Mouse (Mus musculus): Measurements from ENCODE around the gene Gkn1. TPM values are rescaled to one million over a fixed set of nuclear protein-coding genes. Genes with fewer than 3 reads are reported as not detected.

Gene Gkn1
- total RNA-seq, 1 experiment = not detected

- Histone ChIP-seq H3K9ac (ENCODE audit: insufficient read depth, low read depth, low read length, poor library complexity, severe bottlenecking) (no peak overlapping the region), H3K27ac (ENCODE audit: insufficient read depth, low read depth, low read length, poor library complexity, severe bottlenecking) (no peak overlapping the region), H3K4me3 (ENCODE audit: insufficient read depth in 1 of 2, low read depth in 1 of 2, low read length in 2 of 2, poor library complexity in 1 of 2, severe bottlenecking in 1 of 2) (no peak overlapping the region), H3K9me3 (ENCODE audit: control insufficient read depth, insufficient read depth, low read depth, low read length) (no peaks in the 10 kb centered on the region), H3K36me3 (ENCODE audit: control insufficient read depth, insufficient read depth, low read length, poor library complexity, severe bottlenecking) (no peaks in the 10 kb centered on the region), H3K4me1 (ENCODE audit: control insufficient read depth in 2 of 2, insufficient read depth in 2 of 2, low read length in 2 of 2, poor library complexity in 1 of 2) (no peaks in the 10 kb centered on the region)
- DNase-seq (ENCODE audit: low read depth, low spot score) = peak; percentile 29
- in situ Hi-C loops (cut with MboI; ENCODE audit: low sequenced_read_pairs in 2 of 2, unreplicated experiment in 2 of 2) = loop anchor here (25.0 kb wide), 1 partner anchor 211 kb away; the partner anchor contains the start of gene D6Ertd527e (in 2 of the 2)
- peak; percentile 64; the same call in 1 of the 2 replicates for TF ChIP-seq ZC3H11A (IDR thresholded peaks at IDR 0.05; ENCODE audit: borderline replicate concordance, low read depth, low read length)
- TF ChIP-seq CHD2 (IDR thresholded peaks at IDR 0.05; ENCODE audit: low read depth, low read length) = no peak
Observed at GRCm38 (mm10) chr6:87323381-87323780, 27.4 kb downstream of the Gkn1 start.

GRCm38 (mm10) chr6:87318651-87319050 lies 32.1 kb downstream of the Gkn1 start:
- Histone ChIP-seq H3K9ac (ENCODE audit: insufficient read depth, low read depth, low read length, poor library complexity, severe bottlenecking) (no peak overlapping the region), H3K4me1 (ENCODE audit: control insufficient read depth in 2 of 2, insufficient read depth in 2 of 2, low read length in 2 of 2, poor library complexity in 1 of 2) (no peaks in the 10 kb centered on the region), H3K36me3 (ENCODE audit: control insufficient read depth, insufficient read depth, low read length, poor library complexity, severe bottlenecking) (no peaks in the 10 kb centered on the region), H3K9me3 (ENCODE audit: control insufficient read depth, insufficient read depth, low read depth, low read length) (no peaks in the 10 kb centered on the region), H3K27ac (ENCODE audit: insufficient read depth, low read depth, low read length, poor library complexity, severe bottlenecking) (no peak overlapping the region), H3K4me3 (ENCODE audit: insufficient read depth in 1 of 2, low read depth in 1 of 2, low read length in 2 of 2, poor library complexity in 1 of 2, severe bottlenecking in 1 of 2) (no peak overlapping the region)
- in situ Hi-C loops (cut with MboI; ENCODE audit: low sequenced_read_pairs in 2 of 2, unreplicated experiment in 2 of 2) = loop anchor here (25.0 kb wide), 1 partner anchor 206 kb away; the partner anchor contains the start of gene D6Ertd527e (in 2 of the 2)
- no peak for DNase-seq (ENCODE audit: low read depth, low spot score)
- TF ChIP-seq CHD2 (IDR thresholded peaks at IDR 0.05; ENCODE audit: low read depth, low read length) (no peak), MAFK (IDR thresholded peaks at IDR 0.05; ENCODE audit: insufficient read depth, low read depth, low read length) (no peak), HCFC1 (IDR thresholded peaks at IDR 0.05; ENCODE audit: borderline replicate concordance, insufficient read depth, low read length) (no peak), ZC3H11A (IDR thresholded peaks at IDR 0.05; ENCODE audit: borderline replicate concordance, low read depth, low read length) (no peak), ZNF384 (IDR thresholded peaks at IDR 0.05; ENCODE audit: low read depth, low read length) (no peak)

- Histone ChIP-seq H3K27ac (ENCODE audit: insufficient read depth, low read depth, low read length, poor library complexity, severe bottlenecking) (no peak overlapping the region), H3K4me1 (ENCODE audit: control insufficient read depth in 2 of 2, insufficient read depth in 2 of 2, low read length in 2 of 2, poor library complexity in 1 of 2) (no peaks in the 10 kb centered on the region), H3K36me3 (ENCODE audit: control insufficient read depth, insufficient read depth, low read length, poor library complexity, severe bottlenecking) (no peaks in the 10 kb centered on the region; the same call in 1 of the 2 replicates), H3K9ac (ENCODE audit: insufficient read depth, low read depth, low read length, poor library complexity, severe bottlenecking) (no peak overlapping the region), H3K4me3 (ENCODE audit: insufficient read depth in 1 of 2, low read depth in 1 of 2, low read length in 2 of 2, poor library complexity in 1 of 2, severe bottlenecking in 1 of 2) (no peak overlapping the region), H3K9me3 (ENCODE audit: control insufficient read depth, insufficient read depth, low read depth, low read length) (no peaks in the 10 kb centered on the region)
- no peak for DNase-seq (ENCODE audit: low read depth, low spot score)
- in situ Hi-C loops (cut with MboI; ENCODE audit: low sequenced_read_pairs in 2 of 2, unreplicated experiment in 2 of 2) = loop anchor here (25.0 kb wide), 1 partner anchor 205 kb away; the partner anchor contains the start of gene D6Ertd527e (in 2 of the 2)
- TF ChIP-seq HCFC1 (IDR thresholded peaks at IDR 0.05; ENCODE audit: borderline replicate concordance, insufficient read depth, low read length) (no peak), MAFK (IDR thresholded peaks at IDR 0.05; ENCODE audit: insufficient read depth, low read depth, low read length) (no peak), CHD2 (IDR thresholded peaks at IDR 0.05; ENCODE audit: low read depth, low read length) (no peak)
Observed at GRCm38 (mm10) chr6:87316966-87317365, 33.8 kb downstream of the Gkn1 start.

GRCm38 (mm10) chr6:87312761-87313160 lies 38.0 kb downstream of the Gkn1 start:
- no peak overlapping the region for H3K9ac ChIP-seq (ENCODE audit: insufficient read depth, low read depth, low read length, poor library complexity, severe bottlenecking)
- no peak overlapping the region for H3K27ac ChIP-seq (ENCODE audit: insufficient read depth, low read depth, low read length, poor library complexity, severe bottlenecking)
- H3K36me3 ChIP-seq (ENCODE audit: control insufficient read depth, insufficient read depth, low read length, poor library complexity, severe bottlenecking) = no peaks in the 10 kb centered on the region; the same call in 1 of the 2 replicates
- in situ Hi-C loops (cut with MboI; ENCODE audit: low sequenced_read_pairs in 2 of 2, unreplicated experiment in 2 of 2) = loop anchor here (25.0 kb wide), 1 partner anchor 200 kb away; the partner anchor contains the start of gene D6Ertd527e (in 2 of the 2)
- no peak for DNase-seq (ENCODE audit: low read depth, low spot score)
- TF ChIP-seq CHD2 (IDR thresholded peaks at IDR 0.05; ENCODE audit: low read depth, low read length) = no peak
- TF ChIP-seq ZC3H11A (IDR thresholded peaks at IDR 0.05; ENCODE audit: borderline replicate concordance, low read depth, low read length) = no peak
- no peak for TF ChIP-seq MAFK (IDR thresholded peaks at IDR 0.05; ENCODE audit: insufficient read depth, low read depth, low read length)
- TF ChIP-seq ZNF384 (IDR thresholded peaks at IDR 0.05; ENCODE audit: low read depth, low read length) = no peak
- TF ChIP-seq HCFC1 (IDR thresholded peaks at IDR 0.05; ENCODE audit: borderline replicate concordance, insufficient read depth, low read length) = no peak
- no peaks in the 10 kb centered on the region for H3K4me1 ChIP-seq (ENCODE audit: control insufficient read depth in 2 of 2, insufficient read depth in 2 of 2, low read length in 2 of 2, poor library complexity in 1 of 2)
- no peaks in the 10 kb centered on the region for H3K9me3 ChIP-seq (ENCODE audit: control insufficient read depth, insufficient read depth, low read depth, low read length)
- no peak overlapping the region for H3K4me3 ChIP-seq (ENCODE audit: insufficient read depth in 1 of 2, low read depth in 1 of 2, low read length in 2 of 2, poor library complexity in 1 of 2, severe bottlenecking in 1 of 2)

- no peak overlapping the region for H3K4me3 ChIP-seq (ENCODE audit: insufficient read depth in 1 of 2, low read depth in 1 of 2, low read length in 2 of 2, poor library complexity in 1 of 2, severe bottlenecking in 1 of 2)
- H3K4me1 ChIP-seq (ENCODE audit: control insufficient read depth in 2 of 2, insufficient read depth in 2 of 2, low read length in 2 of 2, poor library complexity in 1 of 2) = no peaks in the 10 kb centered on the region
- no peaks in the 10 kb centered on the region for H3K36me3 ChIP-seq (ENCODE audit: control insufficient read depth, insufficient read depth, low read length, poor library complexity, severe bottlenecking)
- no peak for DNase-seq (ENCODE audit: low read depth, low spot score)
- TF ChIP-seq HCFC1 (IDR thresholded peaks at IDR 0.05; ENCODE audit: borderline replicate concordance, insufficient read depth, low read length) (no peak), CHD2 (IDR thresholded peaks at IDR 0.05; ENCODE audit: low read depth, low read length) (no peak), ZNF384 (IDR thresholded peaks at IDR 0.05; ENCODE audit: low read depth, low read length) (no peak), ZC3H11A (IDR thresholded peaks at IDR 0.05; ENCODE audit: borderline replicate concordance, low read depth, low read length) (no peak), MAFK (IDR thresholded peaks at IDR 0.05; ENCODE audit: insufficient read depth, low read depth, low read length) (no peak)
- no peaks in the 10 kb centered on the region for H3K9me3 ChIP-seq (ENCODE audit: control insufficient read depth, insufficient read depth, low read depth, low read length)
- in situ Hi-C loops (cut with MboI; ENCODE audit: low sequenced_read_pairs in 2 of 2, unreplicated experiment in 2 of 2) = loop anchor here (25.0 kb wide), 1 partner anchor 192 kb away; the partner anchor contains the start of gene D6Ertd527e (in 2 of the 2)
- no peak overlapping the region for H3K9ac ChIP-seq (ENCODE audit: insufficient read depth, low read depth, low read length, poor library complexity, severe bottlenecking)
- no peak overlapping the region for H3K27ac ChIP-seq (ENCODE audit: insufficient read depth, low read depth, low read length, poor library complexity, severe bottlenecking)
Observed at GRCm38 (mm10) chr6:87304486-87304885, 46.3 kb downstream of the Gkn1 start.
